Mouse (Mus musculus): ENCODE data around the gene Slc44a2. TPM values are rescaled to one million over a fixed set of nuclear protein-coding genes. Genes with fewer than 3 reads are reported as not detected.

Slc44a2 gene
- polyA plus RNA-seq, 1 experiment from 2014 or later, result 65.5 TPM

- Histone ChIP-seq H3K27ac (ENCODE audit: low read length) (no peak overlapping the region), H3K27me3 (ENCODE audit: control insufficient read depth, insufficient read depth, low read depth, low read length) (no peaks in the 10 kb centered on the region), H3K4me3 (ENCODE audit: low read depth, low read length) (no peak overlapping the region), H3K36me3 (ENCODE audit: control insufficient read depth, insufficient read depth, low read length) (no peaks in the 10 kb centered on the region), H3K4me2 (ENCODE audit: low read length) (no peak overlapping the region), H3K9me3 (replicated peaks; ENCODE audit: control insufficient read depth, low read length, poor library complexity, severe bottlenecking) (no peaks in the 10 kb centered on the region), H3K9ac (ENCODE audit: low read depth, low read length) (no peak overlapping the region), H3K4me1 (ENCODE audit: control insufficient read depth, insufficient read depth, low read length) (peaks cover 13% of the 10 kb centered on the region)
- WGBS, result 93% methylated on average over 11 of the region's 11 CpGs
- ATAC-seq, result no peak
These were observed 3.8 kb downstream of the Slc44a2 start for GRCm38 (mm10) chr9:21324269-21324668.

DNA sequence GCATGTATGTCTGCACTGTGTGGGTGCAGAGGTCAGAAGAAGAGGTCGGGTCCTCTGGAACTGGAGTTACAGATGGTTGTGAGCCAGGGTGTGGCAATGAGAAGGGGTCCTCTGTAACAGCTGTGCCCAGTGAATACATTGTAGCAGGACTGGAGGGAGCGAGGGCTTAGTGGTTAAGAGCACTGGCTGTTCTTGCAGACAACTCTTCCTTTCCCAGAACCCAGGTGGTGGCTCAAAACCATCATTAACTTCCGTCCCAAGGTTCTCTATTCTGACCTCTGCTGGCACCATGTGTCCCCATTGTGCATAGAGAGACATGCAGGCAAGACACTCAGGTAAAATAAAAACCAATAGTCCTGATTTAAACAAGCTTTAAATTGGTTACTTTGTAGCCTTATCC, 7.1 kb downstream of the Slc44a2 start:
- Histone ChIP-seq H3K4me1 (ENCODE audit: control insufficient read depth, insufficient read depth, low read length) (peaks cover 3% of the 10 kb centered on the region; the same call in 1 of the 2 replicates), H3K4me2 (ENCODE audit: low read length) (no peak overlapping the region), H3K36me3 (ENCODE audit: control insufficient read depth, insufficient read depth, low read length) (no peaks in the 10 kb centered on the region), H3K9ac (ENCODE audit: low read depth, low read length) (no peak overlapping the region), H3K9me3 (replicated peaks; ENCODE audit: control insufficient read depth, low read length, poor library complexity, severe bottlenecking) (no peaks in the 10 kb centered on the region), H3K27me3 (ENCODE audit: control insufficient read depth, insufficient read depth, low read depth, low read length) (no peaks in the 10 kb centered on the region), H3K27ac (ENCODE audit: low read length) (no peak overlapping the region), H3K4me3 (ENCODE audit: low read depth, low read length) (no peak overlapping the region)
- no peak for ATAC-seq
- 80% methylated on average over 3 of the region's 3 CpGs for WGBS

GRCm38 (mm10) chr9:21328041-21328440, 7.5 kb downstream of the Slc44a2 start:
- Histone ChIP-seq H3K4me1 (ENCODE audit: control insufficient read depth, insufficient read depth, low read length) (peaks cover 5% of the 10 kb centered on the region; the same call in 1 of the 2 replicates), H3K27ac (ENCODE audit: low read length) (no peak overlapping the region), H3K4me3 (ENCODE audit: low read depth, low read length) (no peak overlapping the region), H3K36me3 (ENCODE audit: control insufficient read depth, insufficient read depth, low read length) (no peaks in the 10 kb centered on the region), H3K27me3 (ENCODE audit: control insufficient read depth, insufficient read depth, low read depth, low read length) (no peaks in the 10 kb centered on the region), H3K9me3 (replicated peaks; ENCODE audit: control insufficient read depth, low read length, poor library complexity, severe bottlenecking) (no peaks in the 10 kb centered on the region), H3K9ac (ENCODE audit: low read depth, low read length) (no peak overlapping the region), H3K4me2 (ENCODE audit: low read length) (no peak overlapping the region)
- 85% methylated on average over 3 of the region's 3 CpGs for WGBS
- ATAC-seq, result no peak

- no peaks in the 10 kb centered on the region for H3K36me3 ChIP-seq (ENCODE audit: control insufficient read depth, insufficient read depth, low read length)
- WGBS, result 79% methylated on average over 3 of the region's 5 CpGs
- no peaks in the 10 kb centered on the region for H3K9me3 ChIP-seq (replicated peaks; ENCODE audit: control insufficient read depth, low read length, poor library complexity, severe bottlenecking)
- peaks cover 5% of the 10 kb centered on the region; the same call in 1 of the 2 replicates for H3K4me1 ChIP-seq (ENCODE audit: control insufficient read depth, insufficient read depth, low read length)
- H3K27ac ChIP-seq (ENCODE audit: low read length), result no peak overlapping the region
- no peak overlapping the region for H3K9ac ChIP-seq (ENCODE audit: low read depth, low read length)
- H3K4me2 ChIP-seq (ENCODE audit: low read length), result no peak overlapping the region
- H3K27me3 ChIP-seq (ENCODE audit: control insufficient read depth, insufficient read depth, low read depth, low read length), result no peaks in the 10 kb centered on the region
- no peak for ATAC-seq
- H3K4me3 ChIP-seq (ENCODE audit: low read depth, low read length), result no peak overlapping the region
These were observed 8.5 kb downstream of the Slc44a2 start for GRCm38 (mm10) chr9:21329041-21329440.

GRCm38 (mm10) chr9:21329699-21330289, 9.3 kb downstream of the Slc44a2 start:
- Histone ChIP-seq H3K4me2 (ENCODE audit: low read length) (no peak overlapping the region), H3K4me1 (ENCODE audit: control insufficient read depth, insufficient read depth, low read length) (peaks cover 5% of the 10 kb centered on the region; the same call in 1 of the 2 replicates), H3K9me3 (replicated peaks; ENCODE audit: control insufficient read depth, low read length, poor library complexity, severe bottlenecking) (no peaks in the 10 kb centered on the region), H3K27ac (ENCODE audit: low read length) (no peak overlapping the region), H3K4me3 (ENCODE audit: low read depth, low read length) (no peak overlapping the region), H3K27me3 (ENCODE audit: control insufficient read depth, insufficient read depth, low read depth, low read length) (no peaks in the 10 kb centered on the region), H3K9ac (ENCODE audit: low read depth, low read length) (no peak overlapping the region), H3K36me3 (ENCODE audit: control insufficient read depth, insufficient read depth, low read length) (no peaks in the 10 kb centered on the region)
- WGBS, result 92% methylated on average over 10 of the region's 10 CpGs
- ATAC-seq, result no peak

DNA sequence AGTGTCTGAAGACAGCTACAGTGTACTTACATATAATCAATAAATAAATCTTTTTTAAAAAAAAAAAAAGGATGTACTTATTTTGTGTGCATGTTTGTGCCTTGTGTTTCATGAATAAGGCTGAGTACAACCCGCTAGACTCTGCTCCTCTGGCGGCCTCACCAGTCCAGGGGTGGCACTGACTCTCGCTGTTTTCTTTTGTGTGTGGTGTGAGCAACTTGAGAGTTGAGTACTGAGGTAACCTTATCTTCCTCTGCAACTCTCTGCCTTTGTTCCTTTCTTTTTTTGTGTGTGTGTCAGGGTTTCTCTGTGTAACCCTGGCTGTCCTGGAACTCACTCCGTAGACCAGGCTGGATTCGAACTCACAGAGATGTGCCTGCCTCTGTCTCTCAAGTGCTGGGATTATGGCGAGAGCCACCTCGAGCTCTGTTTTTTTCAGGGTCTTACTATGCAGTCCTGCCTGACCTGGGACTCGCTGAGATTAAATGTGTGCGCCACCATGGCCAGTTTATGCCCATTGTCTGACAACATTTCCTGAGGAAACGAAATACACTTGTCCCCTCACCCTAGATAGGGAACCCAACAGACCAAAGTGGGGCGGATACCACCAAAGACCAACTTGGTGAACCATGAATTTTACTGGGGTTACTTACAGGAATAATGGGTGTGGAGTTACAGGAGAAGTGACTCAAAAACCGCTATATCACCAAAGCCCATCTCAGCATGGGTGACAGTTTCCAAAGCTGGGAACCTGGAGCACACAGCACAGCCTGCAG, 11.1 kb downstream of the Slc44a2 start:
- H3K4me1 ChIP-seq (ENCODE audit: control insufficient read depth, insufficient read depth, low read length), result peaks cover 5% of the 10 kb centered on the region; the same call in 1 of the 2 replicates
- no peak overlapping the region for H3K27ac ChIP-seq (ENCODE audit: low read length)
- ATAC-seq, result no peak
- H3K9me3 ChIP-seq (replicated peaks; ENCODE audit: control insufficient read depth, low read length, poor library complexity, severe bottlenecking), result no peaks in the 10 kb centered on the region
- no peak overlapping the region for H3K9ac ChIP-seq (ENCODE audit: low read depth, low read length)
- no peaks in the 10 kb centered on the region for H3K27me3 ChIP-seq (ENCODE audit: control insufficient read depth, insufficient read depth, low read depth, low read length)
- 77% methylated on average over 12 of the region's 12 CpGs for WGBS
- no peak overlapping the region for H3K4me3 ChIP-seq (ENCODE audit: low read depth, low read length)
- no peak overlapping the region for H3K4me2 ChIP-seq (ENCODE audit: low read length)
- H3K36me3 ChIP-seq (ENCODE audit: control insufficient read depth, insufficient read depth, low read length), result no peaks in the 10 kb centered on the region

DNA sequence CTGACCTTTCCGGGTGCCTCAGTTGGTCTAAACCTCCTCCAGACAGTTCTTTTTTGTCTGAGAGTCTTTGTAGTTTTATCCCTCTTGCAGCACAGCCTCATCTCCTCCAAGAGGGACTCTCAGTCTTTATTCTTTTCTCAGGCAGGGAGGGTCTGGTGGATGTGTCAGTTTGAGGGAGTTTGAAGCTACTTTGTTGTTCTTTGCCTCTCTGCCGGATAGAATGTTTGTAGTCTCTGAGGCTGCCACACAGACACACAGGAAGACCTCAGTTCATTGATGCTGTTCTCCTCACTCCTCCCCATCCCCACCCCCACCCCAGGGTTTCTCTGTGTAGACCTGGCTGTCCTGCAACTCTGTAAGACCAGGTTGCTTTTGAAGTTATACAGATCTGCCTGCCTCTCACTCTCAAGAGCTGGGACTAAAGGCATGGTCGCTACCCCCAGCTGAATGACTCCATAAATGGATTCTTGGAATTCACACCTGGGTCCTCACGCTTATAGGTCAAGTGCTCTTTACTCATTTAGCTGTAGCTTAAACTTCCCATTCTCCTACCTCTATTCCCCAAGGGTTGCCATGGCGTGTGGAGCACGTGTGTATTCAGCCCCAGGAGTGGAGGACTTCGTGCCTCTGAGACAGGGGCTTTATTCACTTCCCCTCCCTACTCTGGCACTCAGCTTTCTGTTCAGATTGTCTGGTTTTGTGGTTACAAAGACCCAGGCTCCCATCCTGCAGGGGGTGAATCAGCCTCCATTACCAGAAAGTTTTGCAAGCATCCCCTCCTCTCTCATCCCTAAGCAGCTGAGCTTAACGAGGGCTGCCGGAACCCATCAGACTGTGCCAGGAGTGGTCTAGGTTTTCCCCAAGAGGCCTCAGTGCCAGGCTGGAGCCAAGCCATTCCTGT, 11.9 kb downstream of the Slc44a2 start:
- H3K4me1 ChIP-seq (ENCODE audit: control insufficient read depth, insufficient read depth, low read length), result peaks cover 5% of the 10 kb centered on the region; the same call in 1 of the 2 replicates
- H3K27ac ChIP-seq (ENCODE audit: low read length), result no peak overlapping the region
- H3K27me3 ChIP-seq (ENCODE audit: control insufficient read depth, insufficient read depth, low read depth, low read length), result no peaks in the 10 kb centered on the region
- no peaks in the 10 kb centered on the region for H3K9me3 ChIP-seq (replicated peaks; ENCODE audit: control insufficient read depth, low read length, poor library complexity, severe bottlenecking)
- peak; percentile 39; the same call in 1 of the 2 replicates for ATAC-seq
- no peak overlapping the region for H3K4me3 ChIP-seq (ENCODE audit: low read depth, low read length)
- 23% methylated on average over 9 of the region's 9 CpGs for WGBS
- no peaks in the 10 kb centered on the region for H3K36me3 ChIP-seq (ENCODE audit: control insufficient read depth, insufficient read depth, low read length)
- no peak overlapping the region for H3K4me2 ChIP-seq (ENCODE audit: low read length)
- H3K9ac ChIP-seq (ENCODE audit: low read depth, low read length), result no peak overlapping the region

GRCm38 (mm10) chr9:21333523-21333922, 13.0 kb downstream of the Slc44a2 start:
- H3K27me3 ChIP-seq (ENCODE audit: control insufficient read depth, insufficient read depth, low read depth, low read length), result no peaks in the 10 kb centered on the region
- no peaks in the 10 kb centered on the region for H3K9me3 ChIP-seq (replicated peaks; ENCODE audit: control insufficient read depth, low read length, poor library complexity, severe bottlenecking)
- WGBS, result 91% methylated on average over 1 of the region's 1 CpGs
- peaks cover 5% of the 10 kb centered on the region; the same call in 1 of the 2 replicates for H3K4me1 ChIP-seq (ENCODE audit: control insufficient read depth, insufficient read depth, low read length)
- no peak overlapping the region for H3K4me2 ChIP-seq (ENCODE audit: low read length)
- no peak overlapping the region for H3K9ac ChIP-seq (ENCODE audit: low read depth, low read length)
- H3K36me3 ChIP-seq (ENCODE audit: control insufficient read depth, insufficient read depth, low read length), result no peaks in the 10 kb centered on the region
- no peak for ATAC-seq
- no peak overlapping the region for H3K4me3 ChIP-seq (ENCODE audit: low read depth, low read length)
- H3K27ac ChIP-seq (ENCODE audit: low read length), result no peak overlapping the region
